Mouse (Mus musculus) kidney, embryonic 15.5 days (tissue): ENCODE results near the gene Adora1. TPM values are rescaled to one million over a fixed set of nuclear protein-coding genes. Genes with fewer than 3 reads are reported as not detected.

ENCODE experiments used
- ATAC-seq: fragments of 200-750 bp; cut with Nextera tagmentation; replicated peaks from 2 replicates; pipeline ENCODE4 v1.8.0; 2017; ENCODE audit warnings: moderate TSS enrichment; ENCODE audit not compliant: low FRiP score
- H3K27ac ChIP-seq: fragments of 300-500 bp; sonication (generic); 2 replicates; pipeline ENCODE4 v1.5.1; 2015; ENCODE audit warnings: mild to moderate bottlenecking, inconsistent platforms
- H3K27me3 ChIP-seq: fragments of 300-500 bp; sonication (generic); 2 replicates; pipeline ENCODE4 v1.6.1; 2015; ENCODE audit warnings: inconsistent platforms
- H3K36me3 ChIP-seq: fragments of 300-500 bp; sonication (generic); 2 replicates; pipeline ENCODE4 v1.6.1; 2015; ENCODE audit warnings: inconsistent platforms
- H3K4me1 ChIP-seq: fragments of 300-500 bp; sonication (generic); 2 replicates; pipeline ENCODE4 v1.6.1; 2015; ENCODE audit warnings: inconsistent platforms
- H3K4me2 ChIP-seq: fragments of 300-500 bp; sonication (generic); 2 replicates; pipeline ENCODE4 v1.6.1; 2015; ENCODE audit warnings: moderate library complexity, mild to moderate bottlenecking, inconsistent platforms
- H3K4me3 ChIP-seq: fragments of 300-500 bp; sonication (generic); replicated peaks from 2 replicates; pipeline ENCODE4 v1.5.1; 2015; ENCODE audit warnings: mild to moderate bottlenecking, inconsistent platforms
- H3K9ac ChIP-seq: fragments of 300-500 bp; sonication (generic); 2 replicates; pipeline ENCODE4 v1.6.1; 2015; ENCODE audit warnings: mild to moderate bottlenecking, inconsistent platforms
- H3K9me3 ChIP-seq: fragments of 300-500 bp; sonication (generic); replicated peaks from 2 replicates; pipeline ENCODE4 v1.6.1; 2016; ENCODE audit warnings: inconsistent platforms
- WGBS: fragments of 180-500 bp; shearing (Covaris S2); methylation state at CpG from one replicate; pipeline ENCODE4 v1.1.7; 2015; ENCODE audit warnings: mixed read lengths; 5-methylcytosine and 5-hydroxymethylcytosine counted together
- polyA plus RNA-seq: library from polyadenylated mRNA; unstranded; fragments of >200 nt; fragmentation: Nextera tagmentation; extraction: Ambion mirVana; gene quantifications from 2 replicates; pipeline ENCODE4 v1.2.1, GENCODE M21; 2015

Gene Adora1
- 7.7 and 8.2 TPM in 2 replicates for polyA plus RNA-seq

- Histone ChIP-seq H3K4me1 (peaks cover 44% of the 10 kb centered on the region), H3K4me3 (peak within 1 kb of the TSS; percentile 49), H3K27me3 (peaks cover 48% of the 10 kb centered on the region), H3K27ac (no peak within 1 kb of the TSS), H3K36me3 (no peaks in the 10 kb centered on the region), H3K9me3 (no peaks in the 10 kb centered on the region), H3K4me2 (peak within 1 kb of the TSS; percentile 94), H3K9ac (peak within 1 kb of the TSS; percentile 38)
- no peak for ATAC-seq
- 2% methylated on average over 23 of the region's 37 CpGs for WGBS
These were observed at the start of gene Adora1 for GRCm38 (mm10) chr1:134235391-134235921. Adora1 (minus strand) TSS chr1:134235431.

DNA sequence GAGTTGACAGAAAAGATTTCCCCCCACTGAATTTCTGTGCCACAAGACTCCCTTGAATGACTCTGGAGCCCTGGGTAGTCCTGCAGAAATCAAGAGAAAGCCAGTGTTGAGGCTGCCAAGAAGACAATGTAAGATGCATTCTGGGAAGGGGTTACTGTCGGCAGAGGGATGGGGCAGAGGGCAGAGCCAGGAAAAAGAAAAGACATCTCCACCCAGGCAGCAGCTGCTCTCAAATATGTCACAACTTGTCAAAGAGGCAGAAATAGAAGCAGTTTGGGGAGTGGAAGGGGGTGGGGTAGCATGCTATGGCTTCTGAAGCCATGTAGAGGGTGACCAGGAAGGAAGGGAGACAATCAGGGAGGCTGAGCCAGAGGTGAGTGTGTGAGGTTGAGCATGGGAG is 47.9 kb upstream of the Adora1 start:
- H3K9me3 ChIP-seq = no peaks in the 10 kb centered on the region
- no peaks in the 10 kb centered on the region for H3K4me1 ChIP-seq
- H3K9ac ChIP-seq = no peak overlapping the region
- H3K27ac ChIP-seq = no peak overlapping the region
- H3K4me3 ChIP-seq = no peak overlapping the region
- WGBS = 27% methylated on average over 1 of the region's 1 CpGs
- H3K27me3 ChIP-seq = 0 out of 2 replicates have a peak, but pooled peaks cover 3% of the 10 kb centered on the region
- H3K36me3 ChIP-seq = no peaks in the 10 kb centered on the region
- no peak for ATAC-seq
- H3K4me2 ChIP-seq = no peak overlapping the region

DNA sequence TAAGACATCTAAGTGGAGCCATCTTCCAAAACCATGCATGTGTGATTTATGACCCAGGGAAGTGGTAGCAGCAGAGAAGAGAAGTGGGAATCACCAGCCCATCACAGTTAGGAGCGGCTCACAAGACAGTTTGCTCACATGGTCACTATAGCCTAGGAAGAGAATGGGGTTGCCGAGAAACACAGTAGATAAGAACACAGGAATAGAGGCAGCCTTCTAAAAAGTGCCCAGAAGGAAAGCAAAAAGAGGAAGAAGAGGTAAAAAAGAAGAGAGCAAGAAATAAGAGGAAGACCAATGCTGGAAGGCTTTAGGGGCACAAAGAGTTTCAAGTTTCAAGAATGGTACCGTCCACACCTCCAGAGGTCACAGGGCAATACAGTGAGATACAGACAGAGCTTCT is 47.1 kb upstream of the Adora1 start:
- Histone ChIP-seq H3K27ac (no peak overlapping the region), H3K4me2 (no peak overlapping the region), H3K36me3 (no peaks in the 10 kb centered on the region), H3K27me3 (0 out of 2 replicates have a peak, but pooled peaks cover 3% of the 10 kb centered on the region), H3K4me3 (no peak overlapping the region), H3K9me3 (no peaks in the 10 kb centered on the region), H3K4me1 (no peaks in the 10 kb centered on the region), H3K9ac (no peak overlapping the region)
- no peak for ATAC-seq
- 42% methylated on average over 3 of the region's 3 CpGs for WGBS

DNA sequence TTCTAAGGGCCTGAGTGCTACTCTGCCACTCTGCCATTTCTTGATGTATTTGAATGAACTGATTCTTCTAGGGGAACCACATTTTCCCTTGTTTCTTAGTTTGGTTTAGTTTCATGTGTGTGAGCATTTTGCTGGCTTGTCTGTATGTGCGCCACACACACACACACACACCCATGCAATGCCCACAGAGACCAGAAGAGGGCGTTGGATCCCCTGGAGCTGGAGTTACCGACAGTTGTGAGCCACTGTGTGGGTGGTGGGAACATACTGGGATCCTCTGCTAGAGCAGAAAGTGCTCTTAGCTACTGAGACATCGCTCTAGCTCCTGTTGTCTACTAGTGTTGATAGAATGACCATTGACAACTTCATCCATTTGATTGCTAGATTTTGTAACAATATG is 46.3 kb upstream of the Adora1 start:
- no peak for ATAC-seq
- no peak overlapping the region for H3K4me2 ChIP-seq
- H3K4me3 ChIP-seq = no peak overlapping the region
- H3K27ac ChIP-seq = no peak overlapping the region
- H3K4me1 ChIP-seq = no peaks in the 10 kb centered on the region
- no peaks in the 10 kb centered on the region for H3K36me3 ChIP-seq
- H3K27me3 ChIP-seq = 0 out of 2 replicates have a peak, but pooled peaks cover 3% of the 10 kb centered on the region
- 75% methylated on average over 4 of the region's 4 CpGs for WGBS
- no peak overlapping the region for H3K9ac ChIP-seq
- no peaks in the 10 kb centered on the region for H3K9me3 ChIP-seq

GRCm38 (mm10) chr1:134280174-134280573 is 44.9 kb upstream of the Adora1 start:
- Histone ChIP-seq H3K27me3 (0 out of 2 replicates have a peak, but pooled peaks cover 3% of the 10 kb centered on the region), H3K9ac (no peak overlapping the region), H3K36me3 (no peaks in the 10 kb centered on the region), H3K4me1 (peaks cover 9% of the 10 kb centered on the region), H3K4me3 (no peak overlapping the region), H3K27ac (no peak overlapping the region), H3K4me2 (no peak overlapping the region), H3K9me3 (no peaks in the 10 kb centered on the region)
- no peak for ATAC-seq
- WGBS = 83% methylated on average over 5 of the region's 5 CpGs

DNA sequence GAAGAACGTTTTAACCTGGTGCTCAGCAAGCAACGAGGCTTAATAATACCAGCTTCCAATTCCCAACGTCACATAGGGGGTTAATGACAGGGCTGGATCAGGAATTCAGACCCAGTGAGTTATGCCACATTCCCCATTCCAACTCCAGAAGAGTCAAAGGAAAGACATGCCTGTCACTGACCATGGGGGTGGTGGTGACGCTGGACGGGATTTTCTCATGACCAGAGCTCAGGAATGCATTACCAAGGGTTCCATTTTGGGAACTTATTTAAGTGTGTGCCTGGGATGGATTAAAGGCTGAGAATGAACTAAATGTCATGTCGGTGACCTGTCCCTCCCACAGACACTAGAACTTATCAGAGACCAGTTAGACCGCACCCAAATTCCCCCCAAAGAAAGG is 41.6 kb upstream of the Adora1 start:
- H3K36me3 ChIP-seq = no peaks in the 10 kb centered on the region
- no peak for ATAC-seq
- WGBS = 76% methylated on average over 7 of the region's 7 CpGs
- peaks cover 16% of the 10 kb centered on the region for H3K4me1 ChIP-seq
- no peaks in the 10 kb centered on the region for H3K27me3 ChIP-seq
- no peaks in the 10 kb centered on the region for H3K9me3 ChIP-seq
- H3K4me3 ChIP-seq = no peak overlapping the region
- no peak overlapping the region for H3K27ac ChIP-seq
- no peak overlapping the region for H3K9ac ChIP-seq
- no peak overlapping the region for H3K4me2 ChIP-seq

DNA sequence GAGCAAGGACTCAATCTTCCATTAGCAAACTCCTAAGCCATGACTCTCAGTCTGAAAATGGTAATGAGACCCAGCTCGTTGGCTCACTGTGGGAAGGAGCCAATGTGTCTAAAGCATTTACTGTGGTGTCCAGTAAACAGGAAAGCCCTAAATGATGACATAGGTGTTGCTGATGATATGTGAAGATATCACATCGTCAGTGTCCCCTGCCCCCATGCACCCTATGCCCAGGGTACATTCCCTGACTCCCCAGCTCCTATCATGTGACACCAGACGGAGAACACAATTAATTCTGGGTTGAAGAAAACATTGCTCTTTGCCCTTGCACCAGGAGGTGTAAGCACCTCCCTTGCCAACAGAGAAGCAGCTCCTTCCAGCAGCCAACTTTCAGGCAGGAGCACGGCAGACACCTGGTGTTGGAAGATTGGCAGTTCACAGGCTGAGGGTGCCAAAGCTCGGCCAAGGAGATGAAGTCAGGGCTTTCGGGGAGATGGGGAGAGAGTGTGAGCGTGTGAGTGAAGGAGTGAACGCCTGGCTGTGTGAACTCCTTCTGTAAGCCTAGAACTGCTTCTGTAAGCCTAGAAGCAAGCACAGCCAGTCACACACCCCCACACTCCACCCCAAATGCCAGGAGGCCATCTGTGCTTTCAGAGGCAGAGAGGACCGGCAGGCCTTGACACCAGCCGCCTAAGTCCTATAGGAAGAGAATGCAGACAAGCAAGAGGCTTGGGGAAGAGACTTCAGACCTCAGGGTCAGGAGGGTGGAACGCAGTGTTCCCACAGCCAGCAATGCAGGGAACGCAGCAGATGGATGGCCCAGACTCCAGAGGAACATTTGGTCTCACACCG is 40.6 kb upstream of the Adora1 start:
- no peak for ATAC-seq
- Histone ChIP-seq H3K4me3 (no peak overlapping the region), H3K27me3 (no peaks in the 10 kb centered on the region), H3K4me1 (peaks cover 16% of the 10 kb centered on the region), H3K9me3 (no peaks in the 10 kb centered on the region), H3K4me2 (no peak overlapping the region), H3K9ac (no peak overlapping the region), H3K27ac (0 out of 2 replicates have a peak overlapping the region, but pooled peaks have one; percentile 32), H3K36me3 (no peaks in the 10 kb centered on the region)
- 32% methylated on average over 13 of the region's 13 CpGs for WGBS

DNA sequence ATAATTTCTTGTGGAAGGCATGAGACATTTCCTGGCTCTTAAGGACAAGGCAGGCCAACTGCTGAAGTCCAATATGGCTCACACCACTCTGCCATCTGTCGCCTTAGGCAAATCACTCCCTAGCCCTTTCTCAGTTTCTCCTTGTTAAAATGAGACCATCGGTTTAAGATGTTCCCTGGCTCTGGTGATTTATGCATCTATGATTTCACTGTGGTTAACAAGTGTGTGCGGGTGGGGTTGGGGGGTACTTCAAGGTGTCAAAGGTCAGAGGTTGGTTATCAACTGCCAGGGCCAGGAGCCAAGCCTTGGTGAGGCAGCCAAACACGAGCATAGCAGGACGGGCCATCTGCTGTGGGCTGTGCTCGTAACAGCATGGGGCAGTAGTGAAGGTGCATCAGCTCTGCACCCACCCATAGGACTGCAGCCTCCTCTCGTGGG is 39.3 kb upstream of the Adora1 start:
- Histone ChIP-seq H3K36me3 (no peaks in the 10 kb centered on the region), H3K4me2 (no peak overlapping the region), H3K4me1 (peaks cover 16% of the 10 kb centered on the region), H3K27me3 (no peaks in the 10 kb centered on the region), H3K9me3 (no peaks in the 10 kb centered on the region), H3K9ac (no peak overlapping the region), H3K27ac (no peak overlapping the region), H3K4me3 (no peak overlapping the region)
- no peak for ATAC-seq
- WGBS = 43% methylated on average over 7 of the region's 7 CpGs

- Histone ChIP-seq H3K27me3 (no peaks in the 10 kb centered on the region), H3K4me2 (no peak overlapping the region), H3K36me3 (no peaks in the 10 kb centered on the region), H3K9me3 (no peaks in the 10 kb centered on the region), H3K4me1 (peaks cover 16% of the 10 kb centered on the region), H3K9ac (no peak overlapping the region), H3K4me3 (no peak overlapping the region), H3K27ac (no peak overlapping the region)
- 55% methylated on average over 9 of the region's 9 CpGs for WGBS
- no peak for ATAC-seq
These were observed 38.5 kb upstream of the Adora1 start for GRCm38 (mm10) chr1:134273493-134274395.

DNA sequence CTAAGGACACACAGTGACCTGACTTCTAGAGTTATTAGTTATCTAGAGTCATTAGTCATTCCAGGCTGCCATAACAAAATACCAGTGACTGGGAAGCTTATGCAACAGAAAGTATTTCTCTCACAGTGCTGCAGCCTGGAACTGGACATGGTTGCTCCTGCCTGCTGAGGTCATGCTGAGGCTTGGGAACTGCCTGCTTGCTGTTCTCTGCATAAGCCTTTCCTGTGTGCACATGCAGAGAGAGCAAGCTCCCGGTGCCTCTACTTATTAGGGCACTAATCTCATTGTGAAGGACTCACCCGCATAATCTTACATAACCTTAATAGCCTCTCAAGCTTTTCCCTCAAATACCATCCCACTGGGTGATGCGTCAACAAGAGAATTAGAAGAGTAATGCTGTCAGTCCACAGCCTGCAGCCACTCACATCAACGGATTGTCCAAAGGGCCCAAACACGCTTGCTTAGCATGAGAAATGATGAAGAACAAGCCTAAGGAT is 37.6 kb upstream of the Adora1 start:
- WGBS = 87% methylated on average over 5 of the region's 5 CpGs
- H3K36me3 ChIP-seq = no peaks in the 10 kb centered on the region
- H3K4me3 ChIP-seq = no peak overlapping the region
- H3K27ac ChIP-seq = no peak overlapping the region
- no peak overlapping the region for H3K9ac ChIP-seq
- H3K27me3 ChIP-seq = no peaks in the 10 kb centered on the region
- no peak overlapping the region for H3K4me2 ChIP-seq
- no peaks in the 10 kb centered on the region for H3K9me3 ChIP-seq
- H3K4me1 ChIP-seq = peaks cover 16% of the 10 kb centered on the region
- ATAC-seq = no peak

DNA sequence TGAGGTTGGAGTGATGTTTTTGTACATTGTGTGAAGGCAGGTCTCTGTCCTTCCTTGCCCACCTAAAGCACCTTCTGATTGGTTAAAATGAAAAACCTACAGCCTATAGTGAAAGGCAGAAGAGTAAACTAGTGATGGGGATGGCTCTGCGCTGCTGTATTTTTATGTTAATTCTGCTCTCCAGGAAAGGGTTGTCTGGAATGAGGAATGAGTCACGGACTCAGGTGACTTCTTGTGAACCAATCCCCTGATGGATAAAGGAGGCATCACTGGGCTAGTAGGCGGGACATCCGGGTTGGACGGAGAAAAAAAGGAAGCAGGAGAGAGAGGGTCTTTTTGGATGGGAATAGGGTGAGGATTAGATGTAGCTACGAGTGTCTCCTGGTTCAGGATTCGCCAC is 34.8 kb upstream of the Adora1 start:
- Histone ChIP-seq H3K9ac (no peak overlapping the region), H3K4me1 (0 out of 2 replicates have a peak, but pooled peaks cover 6% of the 10 kb centered on the region), H3K27ac (no peak overlapping the region), H3K36me3 (no peaks in the 10 kb centered on the region), H3K4me3 (no peak overlapping the region), H3K27me3 (no peaks in the 10 kb centered on the region), H3K4me2 (no peak overlapping the region), H3K9me3 (no peaks in the 10 kb centered on the region)
- 78% methylated on average over 7 of the region's 7 CpGs for WGBS
- no peak for ATAC-seq
